ENCODE assay signal across 8 mouse cellular contexts in the genomic region with DNA sequence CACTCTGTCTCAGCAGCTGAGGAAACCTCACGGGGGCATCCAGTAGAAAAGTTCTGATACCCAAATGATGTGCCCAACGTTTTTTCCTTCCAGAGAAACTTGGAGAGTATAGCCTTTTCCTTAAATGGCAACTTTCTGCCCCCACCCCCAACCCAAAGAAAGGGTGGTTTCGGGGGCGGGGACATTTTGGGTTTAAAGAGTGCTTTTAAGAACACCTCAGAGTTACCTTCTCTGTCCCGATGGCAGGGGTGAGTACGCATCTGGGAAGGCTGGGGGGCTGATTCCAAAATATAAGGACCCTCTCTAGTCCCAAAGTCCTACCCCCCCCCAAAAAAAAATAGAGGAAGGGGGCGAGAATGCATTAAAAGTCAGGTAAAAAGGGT. TPM values are rescaled to one million over a fixed set of nuclear protein-coding genes. Genes with fewer than 3 reads are reported as not detected.
A peak's percentile ranks its signal among the peaks of the same experiment; 100 is the strongest.
DNase-seq lines count a peak whose midpoint lies in the region; ATAC-seq and TF ChIP-seq lines count a peak whose summit lies in the region.

No protein-coding gene starts in this region.

- H3K9me3 ChIP-seq in lung, postnatal 0 days (ENCODE audit: low read length) = no peaks in the 10 kb centered on the region
- H3K9me3 ChIP-seq in forebrain, embryonic 12.5 days = no peaks in the 10 kb centered on the region
- no peaks in the 10 kb centered on the region for H3K9me3 ChIP-seq in liver, embryonic 13.5 days (replicated peaks)

- peak overlapping the region; percentile 57 for H3K4me3 ChIP-seq in lung, postnatal 0 days (ENCODE audit: low read depth, low read length)
- peak overlapping the region; percentile 76 for H3K4me3 ChIP-seq in forebrain, embryonic 12.5 days (replicated peaks)
- peak overlapping the region; percentile 45 for H3K4me3 ChIP-seq in liver, embryonic 13.5 days (replicated peaks)

- H3K36me3 ChIP-seq in lung, postnatal 0 days (ENCODE audit: insufficient read depth, low read length) = no peaks in the 10 kb centered on the region
- H3K36me3 ChIP-seq in forebrain, embryonic 12.5 days (replicated peaks) = peaks cover 15% of the 10 kb centered on the region; the same call in 1 of the 2 replicates
- H3K36me3 ChIP-seq in liver, embryonic 13.5 days = no peaks in the 10 kb centered on the region

- no peak for TF ChIP-seq EP300 in lung, postnatal 0 days (IDR thresholded peaks at IDR 0.05)

- no peak for ATAC-seq in lung, postnatal 0 days
- ATAC-seq in forebrain, embryonic 12.5 days (ENCODE audit: low FRiP score) = no peak
- no peak for ATAC-seq in liver, embryonic 13.5 days (ENCODE audit: low read depth)

- H3K27me3 ChIP-seq in lung, postnatal 0 days (replicated peaks; ENCODE audit: insufficient read depth, low read length) = peaks cover 19% of the 10 kb centered on the region
- peaks cover 18% of the 10 kb centered on the region for H3K27me3 ChIP-seq in forebrain, embryonic 12.5 days
- peaks cover 76% of the 10 kb centered on the region for H3K27me3 ChIP-seq in liver, embryonic 13.5 days

- TF ChIP-seq CTCF in lung, postnatal 0 days (IDR thresholded peaks at IDR 0.05) = no peak

- H3K4me1 ChIP-seq in lung, postnatal 0 days (ENCODE audit: insufficient read depth, low read depth, low read length) = peaks cover 13% of the 10 kb centered on the region; the same call in 1 of the 2 replicates
- H3K4me1 ChIP-seq in forebrain, embryonic 12.5 days = peaks cover 42% of the 10 kb centered on the region
- H3K4me1 ChIP-seq in liver, embryonic 13.5 days (replicated peaks) = peaks cover 18% of the 10 kb centered on the region

- 0% methylated on average over 7 of the region's 7 CpGs for WGBS in lung, postnatal 0 days
- WGBS in forebrain, embryonic 12.5 days = 0% methylated on average over 7 of the region's 7 CpGs
- 2% methylated on average over 7 of the region's 7 CpGs for WGBS in liver, embryonic 13.5 days (ENCODE audit: insufficient replicate concordance)

- H3K27ac ChIP-seq in lung, postnatal 0 days (ENCODE audit: low read length) = no peak overlapping the region
- H3K27ac ChIP-seq in forebrain, embryonic 12.5 days = no peak overlapping the region
- no peak overlapping the region for H3K27ac ChIP-seq in liver, embryonic 13.5 days

- intact Hi-C loops in gastrocnemius, postnatal 36 days (cut with DNase I) = no loop called here

- H3K9ac ChIP-seq in lung, postnatal 0 days (replicated peaks; ENCODE audit: low read depth) = no peak overlapping the region
- H3K9ac ChIP-seq in forebrain, embryonic 12.5 days = peak overlapping the region; percentile 81
- no peak overlapping the region for H3K9ac ChIP-seq in liver, embryonic 13.5 days

- peak overlapping the region; percentile 74 for H3K4me2 ChIP-seq in lung, postnatal 0 days (replicated peaks; ENCODE audit: low read depth, low read length)
- H3K4me2 ChIP-seq in forebrain, embryonic 12.5 days = peak overlapping the region; percentile 93
- H3K4me2 ChIP-seq in liver, embryonic 13.5 days = peak overlapping the region; percentile 62

- DNase-seq in lung, postnatal 0 days (ENCODE audit: low spot score) = no peak
- DNase-seq in lung, postnatal 4 days = no peak
- DNase-seq in liver, embryonic 13.5 days = no peak
- peak; percentile 73 for DNase-seq in thymus, postnatal 0 days (ENCODE audit: low spot score)
- DNase-seq in embryo, embryonic 10 days (ENCODE audit: low spot score) = no peak
- no peak for DNase-seq in gastrocnemius, postnatal 36 days
- no peak for DNase-seq in right cerebral cortex, adult 18-20 months

RNA-seq across cellular contexts. Expression of a gene that starts 2.3 kb away (rescaled TPM):
- 6.1 and 6.2 TPM in 2 replicates for polyA plus RNA-seq in lung, postnatal 0 days (2015; fragmentation: Nextera tagmentation; extraction: Ambion mirVana)
- 48.5 and 55.1 TPM in 2 replicates for polyA plus RNA-seq in forebrain, embryonic 12.5 days (2016; fragmentation: Nextera tagmentation; extraction: Ambion mirVana)
- polyA plus RNA-seq in liver, embryonic 13.5 days (2015; fragmentation: Nextera tagmentation; extraction: Ambion mirVana) = 0.12 and 0.21 TPM in 2 replicates
- polyA plus RNA-seq in thymus, postnatal 0 days (2015; fragmentation: Nextera tagmentation; extraction: Ambion mirVana) = 284 and 306 TPM in 2 replicates
- total RNA-seq in gastrocnemius, postnatal 36 days (2021) = 1 to 10 TPM in 1 of 2 experiments, under 1 TPM in 1; 0.32 to 1.1 TPM
